Mouse (Mus musculus): ENCODE results near the gene Itga4.

The Itga4 gene

GRCm38 (mm10) chr2:79255192-79256000 lies at the start of gene Itga4:
Gene Itga4, plus strand, starts transcription at chr2:79255426.
- DNase-seq (ENCODE audit: low read depth): peak; percentile 96

GRCm38 (mm10) chr2:79206191-79206755 lies 49.0 kb upstream of the Itga4 start:
- no peak for DNase-seq (ENCODE audit: low read depth)

GRCm38 (mm10) chr2:79214982-79215381 lies 40.2 kb upstream of the Itga4 start:
- DNase-seq (ENCODE audit: low read depth): no peak

- no peak for DNase-seq (ENCODE audit: low read depth)
These were observed 39.7 kb upstream of the Itga4 start for GRCm38 (mm10) chr2:79215479-79215878.

- no peak for DNase-seq (ENCODE audit: low read depth)
These were observed 30.4 kb upstream of the Itga4 start for GRCm38 (mm10) chr2:79224714-79225426.

- peak; percentile 30 for DNase-seq (ENCODE audit: low read depth)
These were observed 27.4 kb upstream of the Itga4 start for GRCm38 (mm10) chr2:79227805-79228241.

- DNase-seq (ENCODE audit: low read depth): no peak
These were observed 23.9 kb upstream of the Itga4 start for GRCm38 (mm10) chr2:79231056-79231949.

GRCm38 (mm10) chr2:79235767-79236487 lies 19.3 kb upstream of the Itga4 start:
- DNase-seq (ENCODE audit: low read depth): peak; percentile 32

- DNase-seq (ENCODE audit: low read depth): no peak
These were observed 18.0 kb upstream of the Itga4 start for GRCm38 (mm10) chr2:79237216-79237615.

GRCm38 (mm10) chr2:79244276-79244675 lies 10.9 kb upstream of the Itga4 start:
- DNase-seq (ENCODE audit: low read depth): no peak

- no peak for DNase-seq (ENCODE audit: low read depth)
These were observed 10.5 kb upstream of the Itga4 start for GRCm38 (mm10) chr2:79244743-79245142.

- no peak for DNase-seq (ENCODE audit: low read depth)
These were observed 6.9 kb upstream of the Itga4 start for GRCm38 (mm10) chr2:79248283-79248682.

GRCm38 (mm10) chr2:79250510-79250909 lies 4.7 kb upstream of the Itga4 start:
- no peak for DNase-seq (ENCODE audit: low read depth)

- no peak for DNase-seq (ENCODE audit: low read depth)
These were observed 1.4 kb upstream of the Itga4 start for GRCm38 (mm10) chr2:79253754-79254197.

- DNase-seq (ENCODE audit: low read depth): peak; percentile 90
These were observed 536 bp upstream of the Itga4 start for GRCm38 (mm10) chr2:79254588-79255191.

- DNase-seq (ENCODE audit: low read depth): no peak
These were observed 744 bp downstream of the Itga4 start for GRCm38 (mm10) chr2:79256001-79256339.

GRCm38 (mm10) chr2:79256376-79256775 lies 1.1 kb downstream of the Itga4 start:
- DNase-seq (ENCODE audit: low read depth): peak; percentile 42

- peak; percentile 83 for DNase-seq (ENCODE audit: low read depth)
These were observed 1.7 kb downstream of the Itga4 start for GRCm38 (mm10) chr2:79256880-79257279.

- no peak for DNase-seq (ENCODE audit: low read depth)
These were observed 2.2 kb downstream of the Itga4 start for GRCm38 (mm10) chr2:79257411-79257810.

- DNase-seq (ENCODE audit: low read depth): peak; percentile 55
These were observed 4.1 kb downstream of the Itga4 start for GRCm38 (mm10) chr2:79259326-79259725.

GRCm38 (mm10) chr2:79265665-79266064 lies 10.4 kb downstream of the Itga4 start:
- DNase-seq (ENCODE audit: low read depth): peak; percentile 71

Data from 416B (cell line).